Mouse (Mus musculus) hindbrain, embryonic 10.5 days (tissue): Measurements from ENCODE around the gene Spag5. TPM values are rescaled to one million over a fixed set of nuclear protein-coding genes. Genes with fewer than 3 reads are reported as not detected.

Experiments used
- DNase-seq: peaks from one replicate; pipeline ENCODE4 v3.0.0-alpha.2; 2017; ENCODE audit warnings: low spot score
- H3K27ac ChIP-seq: fragments of 300-500 bp; sonication (generic); 2 replicates; pipeline ENCODE4 v1.5.1; 2016; ENCODE audit warnings: mild to moderate bottlenecking, moderate library complexity
- H3K27me3 ChIP-seq: fragments of 300-500 bp; sonication (generic); 2 replicates; pipeline ENCODE4 v1.6.1; 2016; ENCODE audit warnings: mild to moderate bottlenecking; ENCODE audit not compliant: poor library complexity, insufficient read depth, severe bottlenecking
- H3K36me3 ChIP-seq: fragments of 300-500 bp; sonication (generic); 2 replicates; pipeline ENCODE4 v1.6.1; 2016; ENCODE audit warnings: mild to moderate bottlenecking, moderate library complexity
- H3K4me1 ChIP-seq: fragments of 300-500 bp; sonication (generic); replicated peaks from 2 replicates; pipeline ENCODE4 v1.6.1; 2016; ENCODE audit warnings: mild to moderate bottlenecking
- H3K4me3 ChIP-seq: fragments of 300-500 bp; sonication (generic); 2 replicates; pipeline ENCODE4 v1.5.1; 2016; ENCODE audit warnings: mild to moderate bottlenecking, moderate library complexity
- H3K9me3 ChIP-seq: fragments of 300-500 bp; sonication (generic); 2 replicates; pipeline ENCODE4 v1.6.1; 2016; ENCODE audit warnings: mild to moderate bottlenecking, moderate library complexity
- WGBS: fragments of 180-500 bp; shearing (Covaris S2); methylation state at CpG from one replicate; pipeline ENCODE4 v1.1.7; 2016; 5-methylcytosine and 5-hydroxymethylcytosine counted together
- polyA plus RNA-seq: library from polyadenylated mRNA; unstranded; fragments of >200 nt; fragmentation: Nextera tagmentation; extraction: Ambion mirVana; gene quantifications from 2 replicates; pipeline ENCODE4 v1.2.1, GENCODE M21; 2016

The Spag5 gene
- polyA plus RNA-seq, 1 experiment from 2014 or later, result 53.2 TPM

GRCm38 (mm10) chr11:78364103-78364502 is 62.8 kb downstream of the Spag5 start:
- 62% methylated on average over 8 of the region's 8 CpGs for WGBS
- Histone ChIP-seq H3K27me3 (0 out of 2 replicates have a peak, but pooled peaks cover 5% of the 10 kb centered on the region), H3K9me3 (no peaks in the 10 kb centered on the region), H3K27ac (no peak overlapping the region), H3K36me3 (no peaks in the 10 kb centered on the region), H3K4me3 (no peak overlapping the region), H3K4me1 (peaks cover 21% of the 10 kb centered on the region)
- no peak for DNase-seq

- no peak for DNase-seq
- H3K4me3 ChIP-seq, result no peak overlapping the region
- WGBS, result 88% methylated on average over 15 of the region's 15 CpGs
- no peaks in the 10 kb centered on the region for H3K27me3 ChIP-seq
- peaks cover 19% of the 10 kb centered on the region for H3K4me1 ChIP-seq
- no peaks in the 10 kb centered on the region for H3K36me3 ChIP-seq
- H3K27ac ChIP-seq, result no peak overlapping the region
- no peaks in the 10 kb centered on the region for H3K9me3 ChIP-seq
These were observed 66.3 kb downstream of the Spag5 start for GRCm38 (mm10) chr11:78367456-78368225.

GRCm38 (mm10) chr11:78370389-78370788 is 69.1 kb downstream of the Spag5 start:
- WGBS, result 64% methylated on average over 1 of the region's 1 CpGs
- Histone ChIP-seq H3K36me3 (no peaks in the 10 kb centered on the region), H3K27me3 (no peaks in the 10 kb centered on the region), H3K4me1 (peaks cover 19% of the 10 kb centered on the region), H3K4me3 (no peak overlapping the region), H3K27ac (no peak overlapping the region), H3K9me3 (no peaks in the 10 kb centered on the region)
- no peak for DNase-seq

GRCm38 (mm10) chr11:78371711-78372110 is 70.4 kb downstream of the Spag5 start:
- H3K36me3 ChIP-seq, result no peaks in the 10 kb centered on the region
- DNase-seq, result no peak
- H3K27ac ChIP-seq, result no peak overlapping the region
- H3K9me3 ChIP-seq, result no peaks in the 10 kb centered on the region
- H3K4me3 ChIP-seq, result no peak overlapping the region
- H3K4me1 ChIP-seq, result peaks cover 19% of the 10 kb centered on the region
- 91% methylated on average over 11 of the region's 11 CpGs for WGBS
- no peaks in the 10 kb centered on the region for H3K27me3 ChIP-seq

Other genes with a start within 250 kb of the Spag5 start
- 40.6 and 41.4 TPM in 2 replicates for gene Eral1, start 221.1 kb upstream of the Spag5 start, polyA plus RNA-seq
- 29.2 and 33.8 TPM in 2 replicates for gene Fam222b, start 206.9 kb upstream of the Spag5 start, polyA plus RNA-seq
- 124 and 163 TPM in 2 replicates for gene Traf4, start 135.9 kb upstream of the Spag5 start, polyA plus RNA-seq
- gene Nek8, start 124.9 kb upstream of the Spag5 start, polyA plus RNA-seq, result 11.3 and 12.1 TPM in 2 replicates
- 7.0 and 8.9 TPM in 2 replicates for gene Tlcd1, start 124.8 kb upstream of the Spag5 start, polyA plus RNA-seq
- 1,007 and 1,099 TPM in 2 replicates for gene Rpl23a, start 117.9 kb upstream of the Spag5 start, polyA plus RNA-seq
- gene Rab34, start 113.1 kb upstream of the Spag5 start, polyA plus RNA-seq, result 71.8 and 80.5 TPM in 2 replicates
- gene Proca1, start 108.1 kb upstream of the Spag5 start, polyA plus RNA-seq, result 1.6 and 1.8 TPM in 2 replicates
- gene Sdf2, start 55.8 kb upstream of the Spag5 start, polyA plus RNA-seq, result 53.6 and 63.8 TPM in 2 replicates
- gene Supt6, start 55.5 kb upstream of the Spag5 start, polyA plus RNA-seq, result 35.0 and 36.3 TPM in 2 replicates
- gene 2610507B11Rik, start 39.8 kb upstream of the Spag5 start, polyA plus RNA-seq, result 53.2 and 65.6 TPM in 2 replicates
- 0.52 and 0.93 TPM in 2 replicates for gene BC030499, start 10.7 kb upstream of the Spag5 start, polyA plus RNA-seq
- gene Aldoc, start 21.4 kb downstream of the Spag5 start, polyA plus RNA-seq, result 2.5 and 3.1 TPM in 2 replicates
- gene Pigs, start 26.9 kb downstream of the Spag5 start, polyA plus RNA-seq, result 74.6 and 82.9 TPM in 2 replicates
- gene Unc119, start 42.0 kb downstream of the Spag5 start, polyA plus RNA-seq, result 59.1 and 76.7 TPM in 2 replicates
- not detected in 2 replicates for gene Foxn1, start 85.0 kb downstream of the Spag5 start, polyA plus RNA-seq
- not detected in 2 replicates for gene Slc13a2, start 120.7 kb downstream of the Spag5 start, polyA plus RNA-seq
- gene Slc46a1, start 164.2 kb downstream of the Spag5 start, polyA plus RNA-seq, result 20.2 and 21.1 TPM in 2 replicates
- 11.2 and 20.8 TPM in 2 replicates for gene Sarm1, start 196.2 kb downstream of the Spag5 start, polyA plus RNA-seq
- gene Vtn, start 197.6 kb downstream of the Spag5 start, polyA plus RNA-seq, result 66.9 and 96.6 TPM in 2 replicates
- gene Sebox, start 201.9 kb downstream of the Spag5 start, polyA plus RNA-seq, result not detected in 2 replicates
- 84.0 and 86.4 TPM in 2 replicates for gene Tmem199, start 210.6 kb downstream of the Spag5 start, polyA plus RNA-seq
- gene Poldip2, start 210.7 kb downstream of the Spag5 start, polyA plus RNA-seq, result 135 and 152 TPM in 2 replicates
- gene Tnfaip1, start 234.8 kb downstream of the Spag5 start, polyA plus RNA-seq, result 70.4 and 81.6 TPM in 2 replicates
- 89.2 and 94.2 TPM in 2 replicates for gene Ift20, start 234.8 kb downstream of the Spag5 start, polyA plus RNA-seq
- 86.5 and 94.5 TPM in 2 replicates for gene Tmem97, start 249.2 kb downstream of the Spag5 start, polyA plus RNA-seq